Mouse (Mus musculus): ENCODE results near the gene Scd3. TPM values are rescaled to one million over a fixed set of nuclear protein-coding genes. Genes with fewer than 3 reads are reported as not detected.

Scd3 gene
- polyA plus RNA-seq, 1 experiment from 2014 or later, result 0.76 TPM

GRCm38 (mm10) chr19:44283157-44284024 is 80.3 kb downstream of the Scd3 start:
- peak overlapping the region; percentile 96 for H3K27ac ChIP-seq (ENCODE audit: low read depth, low read length)
- H3K9ac ChIP-seq (ENCODE audit: low read length), result peak overlapping the region; percentile 50
- peak overlapping the region; percentile 89 for H3K4me2 ChIP-seq (ENCODE audit: low read depth)
- peak overlapping the region; percentile 42 for H3K4me3 ChIP-seq (ENCODE audit: low read depth, low read length)
- no peaks in the 10 kb centered on the region for H3K9me3 ChIP-seq (ENCODE audit: control insufficient read depth, low read length)
- 27% methylated on average over 15 of the region's 15 CpGs for WGBS
- peaks cover 39% of the 10 kb centered on the region for H3K4me1 ChIP-seq (ENCODE audit: control insufficient read depth, insufficient read depth, low read length)
- H3K36me3 ChIP-seq (ENCODE audit: control insufficient read depth, insufficient read depth, low read length), result no peaks in the 10 kb centered on the region
- no peak; the same call in 1 of the 2 replicates for ATAC-seq (ENCODE audit: insufficient read depth, low FRiP score, low TSS enrichment)
- no peaks in the 10 kb centered on the region for H3K27me3 ChIP-seq (ENCODE audit: control insufficient read depth, insufficient read depth, low read length)
- DNase-seq (ENCODE audit: low spot score), result no peak

- Histone ChIP-seq H3K27me3 (ENCODE audit: control insufficient read depth, insufficient read depth, low read length) (no peaks in the 10 kb centered on the region), H3K36me3 (ENCODE audit: control insufficient read depth, insufficient read depth, low read length) (no peaks in the 10 kb centered on the region), H3K9ac (ENCODE audit: low read length) (peak overlapping the region; percentile 50), H3K9me3 (ENCODE audit: control insufficient read depth, low read length) (no peaks in the 10 kb centered on the region), H3K4me1 (ENCODE audit: control insufficient read depth, insufficient read depth, low read length) (peaks cover 39% of the 10 kb centered on the region), H3K4me2 (ENCODE audit: low read depth) (peak overlapping the region; percentile 89), H3K4me3 (ENCODE audit: low read depth, low read length) (peak overlapping the region; percentile 42), H3K27ac (ENCODE audit: low read depth, low read length) (peak overlapping the region; percentile 96)
- ATAC-seq (ENCODE audit: insufficient read depth, low FRiP score, low TSS enrichment), result peak; percentile 100
- WGBS, result under 1% methylated on average over 38 of the region's 38 CpGs
- peak; percentile 98 for DNase-seq (ENCODE audit: low spot score)
Observed at GRCm38 (mm10) chr19:44284025-44284695, 81.1 kb downstream of the Scd3 start.

- DNase-seq (ENCODE audit: low spot score), result no peak
- Histone ChIP-seq H3K36me3 (ENCODE audit: control insufficient read depth, insufficient read depth, low read length) (no peaks in the 10 kb centered on the region), H3K27me3 (ENCODE audit: control insufficient read depth, insufficient read depth, low read length) (no peaks in the 10 kb centered on the region), H3K4me1 (ENCODE audit: control insufficient read depth, insufficient read depth, low read length) (peaks cover 37% of the 10 kb centered on the region), H3K4me2 (ENCODE audit: low read depth) (peak overlapping the region; percentile 89), H3K9ac (ENCODE audit: low read length) (peak overlapping the region; percentile 48), H3K27ac (ENCODE audit: low read depth, low read length) (peak overlapping the region; percentile 96), H3K9me3 (ENCODE audit: control insufficient read depth, low read length) (no peaks in the 10 kb centered on the region), H3K4me3 (ENCODE audit: low read depth, low read length) (peak overlapping the region; percentile 42)
- no peak for ATAC-seq (ENCODE audit: insufficient read depth, low FRiP score, low TSS enrichment)
- WGBS, result 3% methylated on average over 11 of the region's 11 CpGs
Observed at GRCm38 (mm10) chr19:44284723-44285122, 81.7 kb downstream of the Scd3 start.

GRCm38 (mm10) chr19:44285554-44285953 is 82.5 kb downstream of the Scd3 start:
- ATAC-seq (ENCODE audit: insufficient read depth, low FRiP score, low TSS enrichment) (no peak), DNase-seq (ENCODE audit: low spot score) (no peak)
- Histone ChIP-seq H3K27ac (ENCODE audit: low read depth, low read length) (no peak overlapping the region), H3K4me3 (ENCODE audit: low read depth, low read length) (no peak overlapping the region), H3K27me3 (ENCODE audit: control insufficient read depth, insufficient read depth, low read length) (no peaks in the 10 kb centered on the region), H3K9me3 (ENCODE audit: control insufficient read depth, low read length) (no peaks in the 10 kb centered on the region), H3K9ac (ENCODE audit: low read length) (no peak overlapping the region), H3K36me3 (ENCODE audit: control insufficient read depth, insufficient read depth, low read length) (no peaks in the 10 kb centered on the region), H3K4me1 (ENCODE audit: control insufficient read depth, insufficient read depth, low read length) (peaks cover 30% of the 10 kb centered on the region), H3K4me2 (ENCODE audit: low read depth) (no peak overlapping the region)
- WGBS, result 97% methylated on average over 8 of the region's 8 CpGs

- Histone ChIP-seq H3K9ac (ENCODE audit: low read length) (no peak overlapping the region), H3K27me3 (ENCODE audit: control insufficient read depth, insufficient read depth, low read length) (no peaks in the 10 kb centered on the region), H3K27ac (ENCODE audit: low read depth, low read length) (no peak overlapping the region), H3K4me1 (ENCODE audit: control insufficient read depth, insufficient read depth, low read length) (peaks cover 25% of the 10 kb centered on the region), H3K4me2 (ENCODE audit: low read depth) (no peak overlapping the region), H3K4me3 (ENCODE audit: low read depth, low read length) (no peak overlapping the region), H3K36me3 (ENCODE audit: control insufficient read depth, insufficient read depth, low read length) (no peaks in the 10 kb centered on the region), H3K9me3 (ENCODE audit: control insufficient read depth, low read length) (no peaks in the 10 kb centered on the region)
- no peak for DNase-seq (ENCODE audit: low spot score)
- 54% methylated on average over 2 of the region's 2 CpGs for WGBS
- ATAC-seq (ENCODE audit: insufficient read depth, low FRiP score, low TSS enrichment), result no peak
Observed at GRCm38 (mm10) chr19:44286109-44286508, 83.0 kb downstream of the Scd3 start.

GRCm38 (mm10) chr19:44287415-44288110 is 84.5 kb downstream of the Scd3 start:
- no peaks in the 10 kb centered on the region for H3K27me3 ChIP-seq (ENCODE audit: control insufficient read depth, insufficient read depth, low read length)
- H3K4me3 ChIP-seq (ENCODE audit: low read depth, low read length), result no peak overlapping the region
- H3K4me1 ChIP-seq (ENCODE audit: control insufficient read depth, insufficient read depth, low read length), result peaks cover 26% of the 10 kb centered on the region
- DNase-seq (ENCODE audit: low spot score), result no peak
- no peaks in the 10 kb centered on the region for H3K9me3 ChIP-seq (ENCODE audit: control insufficient read depth, low read length)
- WGBS, result 87% methylated on average over 11 of the region's 11 CpGs
- H3K9ac ChIP-seq (ENCODE audit: low read length), result no peak overlapping the region
- H3K36me3 ChIP-seq (ENCODE audit: control insufficient read depth, insufficient read depth, low read length), result no peaks in the 10 kb centered on the region
- H3K27ac ChIP-seq (ENCODE audit: low read depth, low read length), result no peak overlapping the region
- no peak for ATAC-seq (ENCODE audit: insufficient read depth, low FRiP score, low TSS enrichment)
- H3K4me2 ChIP-seq (ENCODE audit: low read depth), result no peak overlapping the region

GRCm38 (mm10) chr19:44292083-44292482 is 89.0 kb downstream of the Scd3 start:
- peak overlapping the region; percentile 98 for H3K27ac ChIP-seq (ENCODE audit: low read depth, low read length)
- H3K36me3 ChIP-seq (ENCODE audit: control insufficient read depth, insufficient read depth, low read length), result peaks cover 14% of the 10 kb centered on the region
- H3K27me3 ChIP-seq (ENCODE audit: control insufficient read depth, insufficient read depth, low read length), result no peaks in the 10 kb centered on the region
- H3K9ac ChIP-seq (ENCODE audit: low read length), result no peak overlapping the region
- H3K4me1 ChIP-seq (ENCODE audit: control insufficient read depth, insufficient read depth, low read length), result peaks cover 26% of the 10 kb centered on the region
- DNase-seq (ENCODE audit: low spot score) (no peak), ATAC-seq (ENCODE audit: insufficient read depth, low FRiP score, low TSS enrichment) (no peak)
- H3K4me2 ChIP-seq (ENCODE audit: low read depth), result peak overlapping the region; percentile 72; the same call in 1 of the 2 replicates
- 74% methylated on average over 2 of the region's 2 CpGs for WGBS
- H3K9me3 ChIP-seq (ENCODE audit: control insufficient read depth, low read length), result no peaks in the 10 kb centered on the region
- peak overlapping the region; percentile 68; the same call in 1 of the 2 replicates for H3K4me3 ChIP-seq (ENCODE audit: low read depth, low read length)

GRCm38 (mm10) chr19:44292483-44292882 is 89.4 kb downstream of the Scd3 start:
- Histone ChIP-seq H3K27ac (ENCODE audit: low read depth, low read length) (peak overlapping the region; percentile 98), H3K4me3 (ENCODE audit: low read depth, low read length) (peak overlapping the region; percentile 68), H3K4me1 (ENCODE audit: control insufficient read depth, insufficient read depth, low read length) (peaks cover 30% of the 10 kb centered on the region), H3K9ac (ENCODE audit: low read length) (no peak overlapping the region; the same call in 1 of the 2 replicates), H3K27me3 (ENCODE audit: control insufficient read depth, insufficient read depth, low read length) (no peaks in the 10 kb centered on the region), H3K9me3 (ENCODE audit: control insufficient read depth, low read length) (no peaks in the 10 kb centered on the region), H3K36me3 (ENCODE audit: control insufficient read depth, insufficient read depth, low read length) (peaks cover 15% of the 10 kb centered on the region), H3K4me2 (ENCODE audit: low read depth) (peak overlapping the region; percentile 72)
- DNase-seq (ENCODE audit: low spot score) (no peak), ATAC-seq (ENCODE audit: insufficient read depth, low FRiP score, low TSS enrichment) (no peak)
- WGBS, result 54% methylated on average over 3 of the region's 3 CpGs

Data from neural tube, embryonic 11.5 days (tissue).